Mouse (Mus musculus): ENCODE measurements around the gene Abl1. TPM values are rescaled to one million over a fixed set of nuclear protein-coding genes. Genes with fewer than 3 reads are reported as not detected.

Abl1 gene
- polyA plus RNA-seq, 1 experiment, result 45.9 TPM

GRCm38 (mm10) chr2:31727576-31728277 is 39.6 kb downstream of the Abl1 start:
- no peaks in the 10 kb centered on the region for H3K36me3 ChIP-seq (ENCODE audit: control insufficient read depth, insufficient read depth)
- TF ChIP-seq MYOD1 (IDR thresholded peaks at IDR 0.05; ENCODE audit: control insufficient read depth, insufficient read length, low read depth) (no peak), MYOG (IDR thresholded peaks at IDR 0.05; ENCODE audit: control insufficient read depth, extremely low read depth, insufficient read length) (no peak), CTCF (IDR thresholded peaks at IDR 0.05; ENCODE audit: control insufficient read depth, insufficient read depth, insufficient read length) (no peak), USF1 (IDR thresholded peaks at IDR 0.05; ENCODE audit: low read depth) (no peak), CEBPB (IDR thresholded peaks at IDR 0.05; ENCODE audit: low read depth) (no peak), MAX (IDR thresholded peaks at IDR 0.05) (no peak), FOSL1 (IDR thresholded peaks at IDR 0.05; ENCODE audit: insufficient read depth, low read length, poor library complexity, severe bottlenecking) (no peak)
- no peaks in the 10 kb centered on the region for H3K27me3 ChIP-seq (ENCODE audit: control insufficient read depth, insufficient read depth, insufficient read length)
- no peak overlapping the region for H3ac ChIP-seq (ENCODE audit: control insufficient read depth, insufficient read length, low read depth)
- no peaks in the 10 kb centered on the region for H3K79me2 ChIP-seq (ENCODE audit: control insufficient read depth, insufficient read depth)
- H3K79me3 ChIP-seq (ENCODE audit: low read depth), result no peaks in the 10 kb centered on the region
- H3K4me3 ChIP-seq (ENCODE audit: insufficient read depth, poor library complexity, severe bottlenecking), result no peak overlapping the region

GRCm38 (mm10) chr2:31730640-31731039 is 42.5 kb downstream of the Abl1 start:
- H3K27me3 ChIP-seq (ENCODE audit: control insufficient read depth, insufficient read depth, insufficient read length), result no peaks in the 10 kb centered on the region
- H3K36me3 ChIP-seq (ENCODE audit: control insufficient read depth, insufficient read depth), result no peaks in the 10 kb centered on the region
- no peak overlapping the region for H3K4me3 ChIP-seq (ENCODE audit: insufficient read depth, poor library complexity, severe bottlenecking)
- H3K79me3 ChIP-seq (ENCODE audit: low read depth), result no peaks in the 10 kb centered on the region
- H3K79me2 ChIP-seq (ENCODE audit: control insufficient read depth, insufficient read depth), result no peaks in the 10 kb centered on the region
- TF ChIP-seq MYOG (IDR thresholded peaks at IDR 0.05; ENCODE audit: control insufficient read depth, extremely low read depth, insufficient read length), result no peak
- TF ChIP-seq CEBPB (IDR thresholded peaks at IDR 0.05; ENCODE audit: low read depth), result no peak
- no peak for TF ChIP-seq FOSL1 (IDR thresholded peaks at IDR 0.05; ENCODE audit: insufficient read depth, low read length, poor library complexity, severe bottlenecking)
- no peak for TF ChIP-seq MAX (IDR thresholded peaks at IDR 0.05)
- no peak for TF ChIP-seq CTCF (IDR thresholded peaks at IDR 0.05; ENCODE audit: control insufficient read depth, insufficient read depth, insufficient read length)
- TF ChIP-seq USF1 (IDR thresholded peaks at IDR 0.05; ENCODE audit: low read depth), result no peak
- no peak for TF ChIP-seq MYOD1 (IDR thresholded peaks at IDR 0.05; ENCODE audit: control insufficient read depth, insufficient read length, low read depth)
- no peak overlapping the region for H3ac ChIP-seq (ENCODE audit: control insufficient read depth, insufficient read length, low read depth)

GRCm38 (mm10) chr2:31732497-31732896 is 44.3 kb downstream of the Abl1 start:
- Histone ChIP-seq H3K79me3 (ENCODE audit: low read depth) (no peaks in the 10 kb centered on the region), H3K36me3 (ENCODE audit: control insufficient read depth, insufficient read depth) (no peaks in the 10 kb centered on the region), H3ac (ENCODE audit: control insufficient read depth, insufficient read length, low read depth) (no peak overlapping the region), H3K27me3 (ENCODE audit: control insufficient read depth, insufficient read depth, insufficient read length) (no peaks in the 10 kb centered on the region), H3K79me2 (ENCODE audit: control insufficient read depth, insufficient read depth) (no peaks in the 10 kb centered on the region), H3K4me3 (ENCODE audit: insufficient read depth, poor library complexity, severe bottlenecking) (no peak overlapping the region)
- TF ChIP-seq USF1 (IDR thresholded peaks at IDR 0.05; ENCODE audit: low read depth), result no peak
- TF ChIP-seq MYOG (IDR thresholded peaks at IDR 0.05; ENCODE audit: control insufficient read depth, extremely low read depth, insufficient read length), result no peak
- TF ChIP-seq CEBPB (IDR thresholded peaks at IDR 0.05; ENCODE audit: low read depth), result no peak
- no peak for TF ChIP-seq MYOD1 (IDR thresholded peaks at IDR 0.05; ENCODE audit: control insufficient read depth, insufficient read length, low read depth)
- TF ChIP-seq CTCF (IDR thresholded peaks at IDR 0.05; ENCODE audit: control insufficient read depth, insufficient read depth, insufficient read length), result no peak
- no peak for TF ChIP-seq FOSL1 (IDR thresholded peaks at IDR 0.05; ENCODE audit: insufficient read depth, low read length, poor library complexity, severe bottlenecking)
- TF ChIP-seq MAX (IDR thresholded peaks at IDR 0.05), result no peak

- no peaks in the 10 kb centered on the region for H3K27me3 ChIP-seq (ENCODE audit: control insufficient read depth, insufficient read depth, insufficient read length)
- no peaks in the 10 kb centered on the region for H3K36me3 ChIP-seq (ENCODE audit: control insufficient read depth, insufficient read depth)
- TF ChIP-seq FOSL1 (IDR thresholded peaks at IDR 0.05; ENCODE audit: insufficient read depth, low read length, poor library complexity, severe bottlenecking) (no peak), USF1 (IDR thresholded peaks at IDR 0.05; ENCODE audit: low read depth) (no peak), MYOG (IDR thresholded peaks at IDR 0.05; ENCODE audit: control insufficient read depth, extremely low read depth, insufficient read length) (no peak), CEBPB (IDR thresholded peaks at IDR 0.05; ENCODE audit: low read depth) (no peak), CTCF (IDR thresholded peaks at IDR 0.05; ENCODE audit: control insufficient read depth, insufficient read depth, insufficient read length) (no peak), MAX (IDR thresholded peaks at IDR 0.05) (no peak)
- no peak overlapping the region for H3ac ChIP-seq (ENCODE audit: control insufficient read depth, insufficient read length, low read depth)
- H3K79me2 ChIP-seq (ENCODE audit: control insufficient read depth, insufficient read depth), result no peaks in the 10 kb centered on the region
- no peaks in the 10 kb centered on the region for H3K79me3 ChIP-seq (ENCODE audit: low read depth)
- no peak overlapping the region for H3K4me3 ChIP-seq (ENCODE audit: insufficient read depth, poor library complexity, severe bottlenecking)
Observed at GRCm38 (mm10) chr2:31733558-31733957, 45.4 kb downstream of the Abl1 start.

GRCm38 (mm10) chr2:31739041-31739440 is 50.9 kb downstream of the Abl1 start:
- H3K4me3 ChIP-seq (ENCODE audit: insufficient read depth, poor library complexity, severe bottlenecking), result no peak overlapping the region
- H3K36me3 ChIP-seq (ENCODE audit: control insufficient read depth, insufficient read depth), result no peaks in the 10 kb centered on the region
- no peak overlapping the region for H3ac ChIP-seq (ENCODE audit: control insufficient read depth, insufficient read length, low read depth)
- TF ChIP-seq MAX (IDR thresholded peaks at IDR 0.05) (no peak), CTCF (IDR thresholded peaks at IDR 0.05; ENCODE audit: control insufficient read depth, insufficient read depth, insufficient read length) (no peak), MYOD1 (IDR thresholded peaks at IDR 0.05; ENCODE audit: control insufficient read depth, insufficient read length, low read depth) (no peak), CEBPB (IDR thresholded peaks at IDR 0.05; ENCODE audit: low read depth) (no peak), MYOG (IDR thresholded peaks at IDR 0.05; ENCODE audit: control insufficient read depth, extremely low read depth, insufficient read length) (no peak), USF1 (IDR thresholded peaks at IDR 0.05; ENCODE audit: low read depth) (no peak), FOSL1 (IDR thresholded peaks at IDR 0.05; ENCODE audit: insufficient read depth, low read length, poor library complexity, severe bottlenecking) (no peak)
- no peaks in the 10 kb centered on the region for H3K27me3 ChIP-seq (ENCODE audit: control insufficient read depth, insufficient read depth, insufficient read length)
- H3K79me3 ChIP-seq (ENCODE audit: low read depth), result no peaks in the 10 kb centered on the region
- peaks cover 6% of the 10 kb centered on the region for H3K79me2 ChIP-seq (ENCODE audit: control insufficient read depth, insufficient read depth)

Measured in C2C12 (cell line).